Mouse (Mus musculus): ENCODE data around the gene Olfr1346.
A peak's percentile ranks its signal among the peaks of the same experiment; 100 is the strongest.
"Not testable (repeated sequence)": the region's sequence is repeated elsewhere in the genome, so short reads cannot be mapped to it uniquely, and the experiment has no call there.

Gene Olfr1346

DNA sequence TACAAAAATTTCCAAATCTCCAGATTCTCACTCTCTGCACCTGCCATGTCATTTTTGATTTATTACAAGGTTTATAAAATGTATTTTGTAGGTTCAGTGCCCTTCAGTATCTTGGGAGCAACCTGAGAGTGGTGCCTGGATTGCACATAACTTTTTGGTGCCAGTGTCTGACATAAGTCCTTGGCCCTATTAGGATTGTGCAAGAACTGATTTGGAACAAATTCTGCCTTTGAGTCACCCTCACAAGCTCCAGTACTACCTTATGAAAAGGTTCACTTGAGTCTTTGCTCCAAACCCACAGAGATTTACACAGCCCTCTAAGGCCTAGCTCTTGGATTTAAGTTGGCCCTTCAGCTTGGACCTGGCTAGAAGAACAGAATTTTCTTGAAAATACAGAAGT lies at the start of gene Olfr1346:
TSS of gene Olfr1346 (plus strand) at position 151 of the 400 bp plus-strand sequence.
- DNase-seq, result no peak

DNA sequence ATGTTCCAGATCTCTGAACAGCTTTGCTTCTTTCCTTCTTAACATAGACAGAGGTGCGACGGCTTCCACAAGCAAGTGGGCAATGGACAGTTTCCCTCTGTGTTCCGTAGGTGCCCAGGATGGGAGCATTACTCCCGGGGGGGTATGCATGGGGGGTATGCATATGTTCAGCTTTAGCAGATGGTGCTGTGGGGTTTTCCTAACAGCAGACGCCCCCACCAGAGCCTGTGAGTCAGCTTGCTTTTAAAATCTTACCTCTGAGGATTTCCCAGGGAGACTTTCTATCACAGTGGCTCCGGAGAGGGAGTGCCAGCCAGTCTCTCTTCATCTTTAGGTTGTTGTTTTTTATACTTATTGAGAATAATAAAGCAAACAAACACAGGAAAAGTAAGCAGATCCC lies 47.0 kb upstream of the Olfr1346 start:
- DNase-seq, result peak; percentile 59

DNA sequence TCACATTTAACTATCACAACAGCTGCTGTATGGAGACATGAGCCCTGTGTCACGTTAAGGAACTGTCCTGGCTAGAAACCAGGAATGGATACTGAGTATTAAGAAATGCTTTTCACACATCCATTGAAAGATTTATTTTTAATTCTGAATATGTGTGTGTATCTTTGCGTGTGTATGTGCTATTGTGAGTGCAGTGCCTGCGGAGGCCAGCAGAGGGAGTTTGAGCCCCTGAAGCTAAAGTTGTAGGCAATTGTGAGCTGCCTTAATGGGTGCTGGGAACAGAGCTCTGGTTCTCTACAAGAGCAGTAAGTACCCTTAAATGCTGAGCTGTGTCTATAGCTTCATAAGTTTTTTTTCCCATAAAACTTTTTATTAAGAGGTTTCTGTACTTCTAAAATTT lies 37.5 kb upstream of the Olfr1346 start:
- no peak for DNase-seq

DNA sequence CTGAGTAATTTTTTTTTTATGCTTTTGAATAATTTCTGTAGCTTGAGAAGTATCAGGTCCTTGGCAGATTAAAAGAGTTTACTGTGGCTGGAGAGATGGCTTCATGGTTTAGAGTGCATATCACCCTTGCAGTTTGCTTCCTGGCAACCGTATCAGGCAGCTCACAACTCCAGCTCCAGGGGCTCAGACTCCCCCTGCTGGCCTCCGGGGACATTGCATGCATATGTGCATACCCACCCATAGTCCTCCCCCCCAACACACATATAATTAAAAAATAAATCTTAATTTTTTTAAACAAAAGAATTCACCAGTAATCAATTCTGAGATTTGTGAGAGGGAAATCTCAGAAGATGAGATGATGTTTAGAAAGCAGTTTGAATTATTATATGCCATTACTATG lies 36.6 kb upstream of the Olfr1346 start:
- DNase-seq, result no peak

DNA sequence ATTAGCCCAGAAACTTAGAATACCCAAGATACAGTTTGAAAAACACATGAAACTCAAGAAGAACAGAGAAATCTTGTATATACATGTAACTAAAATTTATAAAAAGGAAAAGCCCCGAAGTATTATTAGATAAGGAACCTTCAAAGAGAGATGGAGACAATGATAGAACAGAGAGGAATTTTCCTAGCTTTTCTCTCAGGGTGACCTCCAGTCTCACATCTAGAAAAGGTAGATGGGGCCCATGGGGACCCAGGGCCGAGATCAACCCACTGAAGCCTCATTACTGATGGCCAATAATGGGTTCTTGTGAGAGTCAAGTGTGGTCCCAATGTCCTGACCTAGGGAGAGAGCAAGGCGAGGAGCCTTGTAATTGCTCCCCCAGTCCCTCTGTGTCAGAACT lies 28.5 kb upstream of the Olfr1346 start, which contains the start of gene Olfr1344:
TSS of gene Olfr1344 (plus strand) at position 301 of the 400 bp plus-strand sequence.
- no peak for DNase-seq

DNA sequence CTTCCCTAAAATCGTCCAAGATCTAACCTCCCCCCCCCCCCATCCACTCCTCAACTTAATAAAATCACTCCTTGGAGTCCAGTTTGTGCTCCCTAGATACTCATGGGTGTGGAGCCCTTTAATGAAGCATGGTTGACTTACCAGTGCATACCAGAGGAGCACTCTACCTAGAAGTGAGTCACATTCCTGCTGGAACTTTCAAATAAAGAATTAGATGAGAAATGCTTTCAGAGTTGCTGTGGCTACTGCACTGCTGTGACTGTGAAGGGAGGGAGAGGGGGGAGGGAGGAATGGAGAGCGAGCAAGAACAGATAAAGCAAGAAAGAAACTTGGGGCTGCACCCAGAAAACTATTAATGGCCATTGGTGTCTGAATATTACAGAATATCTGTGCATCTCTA lies 25.7 kb upstream of the Olfr1346 start:
- no peak for DNase-seq

DNA sequence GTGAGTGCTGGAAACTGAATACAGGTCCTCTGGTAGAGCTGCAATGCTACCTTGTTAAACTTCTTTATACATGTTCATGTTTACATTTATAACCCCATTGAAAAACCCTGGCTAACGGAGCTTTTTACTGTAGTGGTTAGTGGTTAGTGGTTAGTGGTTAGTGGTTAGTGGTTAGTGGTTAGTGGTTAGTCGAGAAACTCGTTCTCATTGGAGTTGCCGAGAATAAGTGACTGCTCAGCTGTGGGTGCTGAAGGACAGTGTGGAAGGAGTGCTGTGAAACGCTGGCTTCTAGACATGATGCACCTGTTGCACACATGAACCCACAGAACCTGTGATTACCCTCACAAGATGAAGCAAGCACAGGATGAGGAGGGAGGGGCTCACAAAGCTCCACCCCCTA lies 19.1 kb upstream of the Olfr1346 start:
- no peak for DNase-seq

DNA sequence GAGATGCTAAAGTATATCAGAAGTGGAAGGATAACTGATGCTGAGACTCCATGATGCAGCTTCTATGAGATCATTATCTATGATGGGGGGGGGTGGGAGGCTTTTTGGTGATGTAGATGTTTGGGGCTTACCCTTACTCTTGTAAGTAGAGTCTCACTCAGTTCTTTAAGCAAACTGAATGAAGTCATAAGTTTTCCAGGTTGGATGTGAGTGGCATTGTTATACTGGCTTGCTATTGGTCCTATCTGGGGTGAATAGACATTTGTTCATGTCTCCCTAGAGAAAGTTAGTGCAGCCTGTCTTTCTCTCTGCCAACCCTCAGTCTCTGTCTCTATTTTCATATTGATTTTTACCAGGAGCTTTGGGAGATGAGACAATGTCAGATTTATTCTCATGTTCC lies 11.0 kb upstream of the Olfr1346 start, which contains the start of gene Olfr1336:
TSS of gene Olfr1336 (plus strand) at position 301 of the 400 bp plus-strand sequence.
- no peak for DNase-seq

DNA sequence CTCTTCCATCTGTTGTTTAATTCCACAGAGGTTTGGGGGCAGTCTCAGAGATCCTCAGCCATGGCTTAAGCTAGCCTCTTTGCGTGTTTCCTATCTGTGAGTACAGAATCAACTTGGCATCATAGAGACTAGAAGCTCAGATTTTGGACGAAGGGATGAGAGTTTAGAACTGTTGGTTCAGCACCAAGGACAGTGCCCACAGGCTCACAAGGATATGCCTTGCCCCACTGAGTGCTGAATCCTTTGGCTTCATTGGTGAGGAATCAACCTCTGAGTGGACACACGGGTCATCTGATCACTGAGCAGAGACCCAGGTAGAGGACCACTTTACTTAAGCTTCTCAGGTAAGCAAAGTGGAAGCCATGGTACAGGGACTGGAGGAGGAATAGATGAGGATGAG lies 10.5 kb upstream of the Olfr1346 start:
- no peak for DNase-seq

DNA sequence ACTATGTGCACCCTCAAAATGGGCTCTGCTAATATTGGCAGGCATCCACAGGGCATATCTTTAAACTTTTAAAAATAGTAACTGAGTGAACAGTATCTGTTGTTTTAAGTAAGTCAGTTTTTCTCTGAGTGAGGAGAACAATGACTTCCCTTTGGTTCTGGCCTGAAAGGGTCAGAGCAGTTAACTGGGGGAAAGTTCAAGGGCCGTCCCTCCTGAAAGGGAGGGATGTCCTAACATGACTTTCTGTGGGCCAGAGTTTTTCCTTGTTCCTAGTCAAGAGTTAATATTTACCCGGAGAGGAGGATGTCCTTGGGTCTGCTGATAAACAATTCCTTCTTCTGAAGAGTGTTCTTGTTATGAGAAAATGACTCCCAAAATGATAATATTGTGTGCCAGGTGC lies 10.7 kb downstream of the Olfr1346 start:
- DNase-seq, result not testable (repeated sequence)

DNA sequence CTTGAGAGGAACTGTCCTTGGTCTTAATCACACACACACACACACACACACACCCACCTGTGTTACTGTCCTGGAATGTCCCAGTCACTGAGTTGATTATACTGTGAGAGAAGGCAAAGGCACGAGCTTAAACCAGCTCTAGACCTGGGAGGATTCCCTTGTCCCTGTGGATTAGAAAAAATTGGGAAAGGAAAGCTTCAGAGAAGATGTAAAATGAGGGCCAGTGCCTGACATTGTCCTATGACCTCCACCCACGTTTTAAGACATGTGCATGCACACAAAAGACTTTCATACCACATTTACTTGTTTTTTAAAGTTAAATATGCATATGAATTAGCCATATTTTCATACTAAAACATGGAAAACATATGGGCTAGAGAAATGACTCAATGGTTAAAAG lies 19.9 kb downstream of the Olfr1346 start, which contains the start of gene Olfr5:
TSS of gene Olfr5 (minus strand) at position 101 of the 400 bp plus-strand sequence.
- DNase-seq, result no peak

DNA sequence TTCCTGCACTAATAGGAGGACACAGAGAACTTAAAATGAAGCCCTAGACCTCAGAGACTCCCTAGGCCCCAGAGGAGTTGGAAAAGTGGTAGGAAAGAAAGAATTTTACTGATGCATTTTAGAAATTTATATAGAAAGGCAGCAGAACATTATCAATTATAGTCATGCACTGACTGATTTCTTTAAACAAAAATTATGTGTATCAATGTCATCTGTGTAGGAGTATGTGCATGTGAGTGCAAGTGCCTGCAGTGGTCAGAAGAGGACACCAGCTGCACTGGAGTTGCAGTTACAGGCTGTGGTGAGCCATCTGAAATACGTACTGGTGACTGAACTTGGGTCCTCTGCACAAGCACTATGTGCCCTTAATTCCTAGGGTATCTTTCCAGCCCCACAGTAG lies 32.8 kb downstream of the Olfr1346 start, which contains the start of gene Olfr1347:
TSS of gene Olfr1347 (minus strand) at position 101 of the 400 bp plus-strand sequence.
- no peak for DNase-seq

DNA sequence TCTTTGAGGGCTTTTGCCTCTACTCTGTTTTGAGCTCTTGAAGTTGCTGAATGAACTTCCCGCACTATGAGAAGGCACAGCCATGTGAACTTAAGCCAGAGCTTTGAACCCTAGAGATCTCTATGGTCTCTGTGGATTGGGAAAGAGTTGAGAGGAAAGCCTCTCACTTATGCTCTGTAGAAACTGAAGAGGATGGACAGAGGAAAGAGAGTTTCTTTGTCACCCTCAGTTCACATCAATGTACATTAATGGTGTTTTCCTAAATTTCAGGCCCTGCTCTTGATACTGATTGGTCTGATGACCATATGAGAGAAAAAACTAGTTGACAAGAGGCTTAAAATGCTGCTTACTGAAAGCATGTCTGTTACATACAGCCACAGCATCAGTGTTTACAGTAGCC lies 41.7 kb downstream of the Olfr1346 start, which contains the start of gene Olfr1348:
TSS of gene Olfr1348 (minus strand) at position 101 of the 400 bp plus-strand sequence.
- DNase-seq, result no peak

DNA sequence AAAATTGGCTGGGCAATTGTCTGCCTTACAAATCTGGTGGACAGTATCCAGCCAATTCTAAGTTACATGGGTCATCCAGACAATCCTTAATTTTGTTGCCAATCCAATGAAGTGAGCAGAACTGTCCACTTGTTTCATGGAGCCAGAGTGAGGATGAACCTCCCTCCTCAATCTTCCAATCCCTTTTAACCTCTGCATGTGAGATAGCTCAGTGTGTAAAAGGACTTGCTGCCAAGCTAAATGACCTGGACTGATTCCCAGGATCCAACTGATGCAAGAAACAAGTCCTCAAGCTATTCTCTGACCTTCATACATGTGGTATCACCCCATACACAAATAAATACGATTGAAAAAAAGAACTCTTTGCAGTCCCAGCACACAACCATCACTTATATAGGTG lies 54.8 kb downstream of the Olfr1346 start:
- DNase-seq, result no peak

DNA sequence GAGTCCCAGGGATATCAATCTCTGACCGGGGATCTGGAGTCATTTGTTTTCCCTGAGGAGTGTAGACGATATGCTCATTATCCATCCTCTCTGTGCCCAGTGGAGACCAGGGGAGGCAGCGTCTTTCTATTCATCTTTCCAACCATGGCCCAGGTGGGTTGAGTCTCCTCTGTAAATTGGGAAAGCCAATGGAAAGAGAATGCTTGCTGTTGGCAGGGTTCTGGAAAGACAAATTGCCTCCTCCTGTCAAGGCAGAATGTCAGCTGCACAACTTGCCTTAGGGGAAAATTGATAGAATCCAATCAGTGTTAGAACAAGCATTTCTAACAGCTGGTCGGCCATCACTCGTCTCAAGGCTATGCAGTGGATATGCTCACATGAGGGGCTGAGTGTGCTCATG lies 55.9 kb downstream of the Olfr1346 start, which contains the start of gene Olfr1349:
TSS of gene Olfr1349 (minus strand) at position 101 of the 400 bp plus-strand sequence.
- no peak for DNase-seq

DNA sequence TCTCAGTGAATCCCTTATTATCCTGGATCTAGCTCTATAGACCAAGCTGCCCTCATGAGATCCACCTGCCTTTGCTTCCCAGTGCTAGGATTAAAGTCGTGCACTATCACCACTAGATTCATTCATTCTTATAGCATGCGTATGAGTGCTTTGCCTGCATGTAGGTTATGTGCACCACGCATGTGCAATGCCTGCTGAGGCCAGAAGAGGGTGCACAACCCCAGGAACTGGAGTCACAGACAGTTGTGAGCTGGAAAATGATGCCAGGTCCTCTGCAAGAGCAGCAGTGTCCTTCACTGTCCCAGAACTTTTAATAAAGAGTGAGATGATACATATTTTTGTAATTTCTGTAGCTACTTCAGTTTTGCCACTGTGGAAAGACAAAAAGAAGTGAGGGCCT lies 58.1 kb downstream of the Olfr1346 start:
- no peak for DNase-seq

DNA sequence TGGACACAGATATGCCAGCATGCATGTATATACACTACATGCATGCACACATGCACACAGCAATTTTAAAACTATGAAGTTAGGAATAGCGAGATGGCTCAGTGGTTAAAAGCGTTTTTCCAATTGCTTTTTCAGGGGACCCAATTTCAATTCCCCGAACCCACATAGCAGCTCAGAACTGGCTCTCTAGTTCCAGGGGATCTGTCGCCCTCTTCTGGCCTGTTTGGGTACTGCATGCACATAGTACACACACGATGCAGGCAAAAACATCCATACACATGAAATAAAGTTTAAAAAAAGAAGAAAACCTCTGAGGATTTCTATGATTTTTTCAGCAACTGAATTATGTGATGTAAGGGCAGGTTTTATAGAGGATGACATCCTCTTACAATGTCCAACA lies 59.2 kb downstream of the Olfr1346 start:
- DNase-seq, result no peak
